14 mouse cellular contexts compared by ENCODE assay signal in genomic region chr12:26398597-26398996, GRCm38 (mm10). TPM values are rescaled to one million over a fixed set of nuclear protein-coding genes. Genes with fewer than 3 reads are reported as not detected.
DNase-seq lines count a peak whose midpoint lies in the region; ATAC-seq lines count a peak whose summit lies in the region.
"Had no signal": no experiment of that assay in that cellular context is flagged by ENCODE, and none has a peak within 500 bp of the region (broad histone marks: within the 10 kb centered on the region; RNA-seq: fewer than 3 reads in every experiment).

No protein-coding gene starts in this region.

- peaks cover 10% of the 10 kb centered on the region for H3K4me1 ChIP-seq in midbrain, embryonic 16.5 days (ENCODE audit: control insufficient read depth, insufficient read depth, low read length)
- H3K4me1 ChIP-seq: stomach, embryonic 15.5 days had no signal

- H3K4me3 ChIP-seq in midbrain, embryonic 16.5 days (ENCODE audit: low read depth, low read length): no peak overlapping the region
- H3K4me3 ChIP-seq: heart, embryonic 13.5 days; limb, embryonic 13.5 days; neural tube, embryonic 13.5 days; stomach, embryonic 15.5 days had no signal

- no peak overlapping the region for H3K4me2 ChIP-seq in midbrain, embryonic 16.5 days (ENCODE audit: low read length)
- H3K4me2 ChIP-seq: heart, embryonic 13.5 days; limb, embryonic 13.5 days; midbrain, embryonic 11.5 days; neural tube, embryonic 13.5 days; stomach, embryonic 15.5 days had no signal

- no peak for ATAC-seq in midbrain, embryonic 16.5 days

- H3K27me3 ChIP-seq in midbrain, embryonic 16.5 days (ENCODE audit: control insufficient read depth, insufficient read depth, low read depth, low read length): no peaks in the 10 kb centered on the region
- H3K27me3 ChIP-seq: heart, embryonic 13.5 days; limb, embryonic 13.5 days; neural tube, embryonic 13.5 days; stomach, embryonic 15.5 days had no signal

- H3K9me3 ChIP-seq in midbrain, embryonic 16.5 days (replicated peaks; ENCODE audit: control insufficient read depth, low read length, poor library complexity, severe bottlenecking): no peaks in the 10 kb centered on the region
- H3K9me3 ChIP-seq: heart, embryonic 13.5 days; limb, embryonic 13.5 days; neural tube, embryonic 13.5 days; stomach, embryonic 15.5 days had no signal

- peaks cover 3% of the 10 kb centered on the region; the same call in 1 of the 2 replicates for H3K36me3 ChIP-seq in midbrain, embryonic 16.5 days (ENCODE audit: control insufficient read depth, insufficient read depth, low read length)
- H3K36me3 ChIP-seq: heart, embryonic 13.5 days; stomach, embryonic 15.5 days had no signal

- H3K27ac ChIP-seq in midbrain, embryonic 16.5 days (ENCODE audit: low read length): no peak overlapping the region
- H3K27ac ChIP-seq: heart, embryonic 13.5 days; limb, embryonic 13.5 days; neural tube, embryonic 13.5 days; stomach, embryonic 15.5 days had no signal

- 80% methylated on average over 2 of the region's 2 CpGs for WGBS in midbrain, embryonic 16.5 days

- no peak overlapping the region for H3K9ac ChIP-seq in midbrain, embryonic 16.5 days (ENCODE audit: low read depth, low read length)
- H3K9ac ChIP-seq: heart, embryonic 13.5 days; limb, embryonic 13.5 days; neural tube, embryonic 13.5 days; stomach, embryonic 15.5 days had no signal

- peak; percentile 26 for DNase-seq in kidney, adult 9 months
- DNase-seq in kidney, postnatal 10 days: no peak
- DNase-seq in 416B (ENCODE audit: low read depth) (peak; percentile 97), NIH3T3 (ENCODE audit: low read depth) (peak; percentile 86)
- peak; percentile 45 for DNase-seq in lung, postnatal 10 days
- DNase-seq in cerebellum, adult 11 months: no peak
- DNase-seq: cerebellum, adult 9-11 months; right cerebral cortex, postnatal 14 days had no signal

RNA-seq across cellular contexts. Expression of gene Rnf144a, which starts 16.5 kb away (rescaled TPM):
- 25.7 and 28.1 TPM in 2 replicates for polyA plus RNA-seq in midbrain, embryonic 16.5 days (2015; fragmentation: Nextera tagmentation; extraction: Ambion mirVana)

RNA-seq across cellular contexts. Expression of gene Rsad2, which starts 57.7 kb away (rescaled TPM):
- polyA plus RNA-seq in midbrain, embryonic 16.5 days (2015; fragmentation: Nextera tagmentation; extraction: Ambion mirVana): 0.40 and 0.54 TPM in 2 replicates

Comparison
In these comparisons a context has a peak if more than half of its experiments do, and no peak if none do; other contexts are left out.
1. DNase-seq: peak in kidney, adult 9 months (single experiment), 416B (single experiment), NIH3T3 (single experiment) and lung, postnatal 10 days (single experiment); none in kidney, postnatal 10 days (single experiment) and cerebellum, adult 11 months (single experiment).